Mouse (Mus musculus) ovary, adult 18-20 months (tissue): ENCODE data around the gene Bnipl.

Source experiments
- DNase-seq: peaks from one replicate; pipeline ENCODE4 v3.0.0; 2022; ENCODE audit warnings: low spot score, mixed read lengths

Gene Bnipl

DNA sequence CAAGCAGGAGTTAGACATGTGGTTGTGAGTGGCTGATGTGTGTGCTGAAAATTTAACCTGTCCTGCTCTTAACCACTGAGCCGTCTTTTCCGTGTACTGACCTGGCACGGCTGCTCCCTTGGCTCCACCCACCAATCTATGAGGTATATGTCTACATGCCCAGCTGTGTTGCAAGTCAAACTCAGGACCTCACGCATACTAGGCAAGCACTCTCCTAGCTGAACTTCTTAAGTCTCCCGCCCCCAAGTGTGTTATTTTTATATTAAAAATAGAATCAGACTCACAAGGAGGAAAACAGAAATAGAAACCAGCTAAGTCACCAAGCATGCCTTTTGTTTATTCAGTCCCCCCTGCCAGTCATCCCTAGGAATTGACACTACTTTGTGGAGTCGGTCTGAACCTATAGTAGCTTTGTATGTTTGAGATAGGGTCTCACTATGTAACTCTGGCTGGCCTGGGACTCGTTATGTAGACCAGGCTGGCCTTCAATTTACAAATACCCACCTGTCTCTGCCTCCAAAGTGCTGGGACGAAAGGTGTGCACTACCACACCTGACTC, 13.4 kb downstream of the Bnipl start:
- no peak for DNase-seq

DNA sequence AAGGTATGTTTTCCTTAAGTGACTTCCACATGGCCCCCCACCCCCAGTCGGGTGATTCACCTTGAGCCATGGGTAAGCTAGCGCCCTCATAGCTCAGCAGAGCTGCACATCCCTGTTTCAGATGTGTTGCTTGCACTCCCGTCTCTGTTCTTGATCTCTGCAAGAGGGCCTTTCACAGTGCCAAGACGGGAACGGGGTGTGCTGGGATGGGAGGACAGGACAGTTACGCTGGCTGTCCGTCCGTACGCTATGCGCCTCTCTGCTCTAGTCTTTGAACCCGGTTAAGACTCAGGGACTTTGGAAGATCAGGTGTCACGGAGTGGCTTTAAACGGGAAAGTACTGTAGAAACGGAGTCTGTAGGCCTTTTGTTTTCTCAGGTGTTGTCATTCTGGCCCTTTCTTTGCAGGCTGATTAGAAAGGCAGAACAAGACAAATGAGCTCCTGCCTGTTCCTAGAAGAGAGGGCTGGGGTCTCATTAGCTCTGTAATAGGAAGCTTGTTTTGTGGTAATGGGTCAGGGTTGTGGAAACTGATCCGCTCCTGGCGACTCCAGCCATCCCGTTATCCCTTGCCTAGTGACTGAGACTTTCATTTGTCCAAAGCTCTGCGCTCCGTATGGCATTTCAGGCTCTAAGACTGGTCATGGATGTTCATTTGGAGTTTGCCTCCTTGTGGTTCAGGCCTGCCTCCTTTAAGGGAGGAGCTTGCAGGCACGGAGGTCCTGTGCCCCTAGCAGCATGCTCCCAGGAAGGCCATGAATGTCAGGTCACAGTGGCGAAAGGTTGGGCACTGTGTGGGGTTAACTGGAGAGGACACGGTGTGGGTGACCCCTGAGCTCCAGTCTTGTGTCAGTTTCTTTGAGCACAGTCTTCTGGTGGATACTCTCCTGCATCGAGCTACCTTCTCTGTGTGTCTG, 15.3 kb downstream of the Bnipl start:
- DNase-seq, result no peak

- DNase-seq, result no peak
These were observed 17.6 kb downstream of the Bnipl start for GRCm38 (mm10) chr3:95233303-95233980.

- peak; percentile 77 for DNase-seq
These were observed 18.2 kb downstream of the Bnipl start for GRCm38 (mm10) chr3:95232771-95233170.

GRCm38 (mm10) chr3:95231298-95232221, 19.4 kb downstream of the Bnipl start, which contains the start of gene Mllt11:
TSS of gene Mllt11 (minus strand) at chr3:95232171.
- no peak for DNase-seq

DNA sequence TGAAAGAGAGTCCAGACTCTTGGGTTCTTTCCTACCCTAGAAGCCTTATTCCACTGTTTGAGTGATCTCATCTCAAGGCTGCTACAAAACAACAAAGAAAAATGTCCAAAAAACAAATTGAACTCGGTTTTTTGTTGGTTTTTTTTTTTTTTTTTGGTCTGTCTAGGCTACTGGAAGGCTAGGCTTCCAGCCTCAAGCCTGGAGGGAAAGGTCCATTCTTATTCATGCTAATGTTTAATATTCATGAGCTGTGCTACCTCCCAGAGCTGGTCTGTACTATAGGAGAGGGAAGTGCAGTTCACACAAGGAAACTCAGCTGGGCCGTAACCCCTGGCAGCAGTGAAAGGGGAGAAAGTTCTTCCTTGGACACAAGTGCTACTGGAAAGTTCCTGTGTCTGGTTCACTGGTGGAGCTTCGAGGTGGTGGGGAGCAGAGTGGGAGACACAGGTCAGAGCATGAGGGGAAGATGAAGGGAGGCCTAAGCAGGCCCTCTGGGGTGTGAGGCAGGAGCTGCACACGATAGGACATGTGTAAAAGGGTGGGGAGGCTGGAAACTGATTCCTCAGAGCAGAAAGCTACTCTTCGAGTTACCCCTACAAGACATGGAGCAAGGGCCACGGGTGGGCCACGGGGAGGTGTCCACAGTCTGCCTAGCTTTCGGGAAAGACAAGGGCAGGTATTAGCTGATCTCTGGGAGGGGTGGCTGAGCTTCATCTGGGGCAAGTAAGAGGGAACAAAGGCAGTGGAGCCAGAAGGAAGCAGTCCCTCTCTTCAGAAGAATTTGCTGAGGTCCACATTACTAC, 20.3 kb downstream of the Bnipl start:
- DNase-seq, result no peak

DNA sequence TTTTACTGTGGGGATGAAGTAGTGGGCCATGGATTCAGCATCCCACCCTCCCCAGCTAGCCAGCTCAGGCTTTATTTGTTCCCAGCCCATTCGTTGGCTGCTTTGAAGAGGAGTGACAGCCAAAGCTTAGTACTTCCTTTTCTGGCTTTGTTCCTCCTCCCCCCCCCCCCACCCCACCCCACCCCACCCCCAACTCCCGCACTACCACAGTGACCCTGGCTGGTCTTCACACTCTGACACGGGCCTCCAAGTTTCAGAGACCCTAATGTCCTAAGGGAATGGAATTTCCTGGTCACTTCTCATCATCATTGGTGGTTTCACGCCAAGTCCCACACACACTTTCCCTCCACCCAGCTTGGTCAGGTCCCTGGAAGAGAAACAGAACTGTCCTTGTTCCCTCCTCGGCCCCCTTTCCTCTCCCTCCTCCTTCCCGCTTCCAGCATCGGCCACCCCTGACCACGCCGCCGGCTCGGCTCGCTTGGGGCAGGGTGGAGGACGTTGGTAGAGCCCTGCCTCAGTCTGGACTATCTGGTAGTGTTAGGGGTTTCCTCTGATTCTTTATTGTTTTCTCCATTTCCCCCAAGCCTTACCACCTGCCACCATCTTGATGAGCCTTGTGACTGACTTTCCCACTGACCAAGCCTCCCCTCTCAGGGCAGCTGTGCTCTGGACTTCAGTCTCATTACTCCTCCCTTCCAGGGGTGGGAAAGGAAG, 21.1 kb downstream of the Bnipl start:
- DNase-seq, result no peak

DNA sequence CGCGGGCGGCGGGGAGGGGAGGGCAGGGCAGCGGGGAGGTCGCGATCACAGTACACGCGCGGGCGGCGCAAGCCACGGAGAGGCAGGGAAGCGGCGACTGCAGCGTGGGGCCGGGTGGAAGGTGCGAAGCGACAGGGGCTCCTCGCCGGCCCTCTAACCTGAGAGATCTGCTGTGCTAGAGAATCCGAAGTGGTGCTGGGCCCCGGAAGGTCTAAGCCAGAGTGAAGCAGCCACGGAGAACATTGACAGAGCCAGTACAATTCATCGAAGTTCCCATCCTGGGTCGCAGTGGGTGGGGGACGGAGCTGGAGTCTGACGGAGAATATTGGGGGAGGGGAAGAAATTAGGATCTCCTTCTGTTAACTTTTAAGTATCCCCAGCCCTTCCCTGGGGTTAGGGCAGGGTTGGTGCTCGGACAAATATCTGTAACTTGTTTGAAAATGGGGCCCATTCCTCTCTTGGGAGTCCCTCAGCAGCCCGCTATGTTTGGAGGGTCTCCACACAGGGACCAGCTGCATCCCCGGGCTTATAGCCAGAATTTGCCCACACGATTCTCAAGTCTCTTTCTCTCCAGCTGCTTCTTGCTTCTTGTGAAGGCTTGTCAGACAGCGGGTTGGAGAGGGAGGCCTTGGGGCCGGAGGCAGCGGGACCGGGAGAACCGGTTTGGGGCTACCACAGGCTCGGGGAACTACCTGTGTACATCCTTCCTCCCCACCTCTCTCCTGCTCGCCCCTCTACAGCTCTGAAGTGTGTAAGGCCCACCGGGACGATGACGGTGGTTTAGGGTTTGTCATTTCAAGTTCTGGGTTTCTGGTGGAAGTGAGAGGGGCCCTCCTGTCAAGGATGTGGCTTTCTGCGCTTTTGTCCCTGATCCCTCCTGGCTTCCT, 21.9 kb downstream of the Bnipl start:
- DNase-seq, result no peak

DNA sequence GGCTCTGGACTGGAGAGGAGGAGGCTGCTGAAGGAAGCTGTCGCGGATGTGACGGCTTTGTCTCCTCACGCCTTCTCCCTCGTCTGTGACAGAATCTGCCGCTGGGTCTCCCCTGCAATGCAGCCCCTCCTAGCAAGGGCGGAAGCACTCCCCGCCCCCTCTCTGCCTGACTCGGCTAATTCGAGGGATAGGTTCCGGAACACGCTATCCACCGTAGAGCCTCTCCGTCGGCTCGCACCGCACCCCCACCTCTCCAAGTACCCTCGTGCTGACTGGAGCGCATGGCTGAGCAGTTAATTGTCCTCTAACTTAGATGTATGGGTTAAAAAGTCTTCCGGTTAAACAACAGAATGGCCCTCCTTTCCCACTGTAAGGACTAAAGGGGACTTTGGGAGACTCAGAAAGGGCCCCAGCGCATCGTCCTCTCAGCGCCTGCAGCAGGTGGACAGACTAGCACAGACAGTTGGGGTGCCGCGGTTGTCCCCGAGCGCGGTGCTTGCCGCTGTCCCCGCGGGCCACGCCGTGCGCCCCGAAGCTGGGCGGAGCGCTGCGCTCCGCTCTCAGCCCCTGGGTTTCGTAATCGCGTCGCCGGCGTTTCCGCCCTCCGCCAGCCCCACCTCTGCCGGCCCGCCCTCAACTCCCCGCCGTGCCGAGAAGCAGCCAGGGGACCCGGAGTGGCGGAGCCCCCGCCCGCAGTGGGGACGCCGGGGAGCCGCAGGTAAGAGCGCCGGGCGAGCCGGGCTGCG, 22.7 kb downstream of the Bnipl start, which contains the start of gene Cdc42se1:
TSS of gene Cdc42se1 (plus strand) at position 585 of the 746 bp plus-strand sequence.
- peak; percentile 78 for DNase-seq

GRCm38 (mm10) chr3:95227214-95227613, 23.8 kb downstream of the Bnipl start:
- no peak for DNase-seq

GRCm38 (mm10) chr3:95224295-95224694, 26.7 kb downstream of the Bnipl start:
- no peak for DNase-seq

DNA sequence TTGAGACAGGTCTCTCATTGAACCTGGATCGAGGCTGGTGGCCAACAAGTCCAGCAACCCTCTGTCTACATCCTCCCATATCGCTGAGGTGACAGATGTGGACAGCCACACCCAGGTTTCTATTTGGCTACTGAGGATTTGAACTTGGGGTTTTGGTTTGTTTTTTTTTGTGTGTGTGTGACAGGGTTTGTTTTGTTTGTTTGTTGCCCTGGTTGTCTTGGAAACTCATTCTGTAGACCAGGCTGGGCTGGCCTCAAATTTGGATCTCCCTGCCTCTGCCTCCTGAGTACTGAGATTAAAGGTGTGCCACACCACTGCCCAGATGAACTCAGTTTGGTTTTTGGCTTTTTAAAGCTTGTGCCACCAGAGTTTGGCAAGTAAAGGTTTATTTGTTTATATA, 28.0 kb downstream of the Bnipl start:
- no peak for DNase-seq

DNA sequence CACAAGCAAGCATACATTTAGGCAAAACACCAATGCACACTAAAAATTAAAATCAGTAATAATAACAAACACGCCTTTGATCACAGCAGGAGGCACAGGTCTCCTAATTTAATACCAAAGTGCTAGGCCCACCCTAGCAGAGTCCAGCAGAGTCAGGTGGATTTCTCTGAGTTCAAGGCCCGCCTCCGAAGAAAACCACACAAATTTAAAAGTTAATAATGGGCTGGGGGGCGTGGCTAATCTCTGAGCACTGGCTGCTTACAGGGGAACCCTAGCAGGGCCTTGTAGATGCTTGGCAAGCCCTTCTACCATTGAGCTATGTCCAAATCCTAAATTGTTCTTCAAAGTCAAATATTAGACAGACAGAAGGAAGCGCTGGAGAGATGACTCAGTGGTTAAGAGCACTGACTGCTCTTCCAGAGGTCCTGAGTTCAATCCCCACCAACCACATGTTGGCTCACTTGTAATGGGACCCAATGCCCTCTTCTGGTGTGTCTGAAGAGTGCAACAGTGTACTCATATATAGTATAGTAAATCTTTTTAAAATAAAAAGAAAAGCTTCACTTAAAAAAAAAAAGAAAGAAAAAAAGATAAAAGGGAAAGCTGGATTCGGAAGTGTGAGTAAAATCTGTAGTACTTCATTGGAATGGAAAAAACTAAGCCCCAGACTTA, 32.4 kb downstream of the Bnipl start:
- no peak for DNase-seq

- peak; percentile 91 for DNase-seq
These were observed 33.5 kb downstream of the Bnipl start, which contains the start of gene Gabpb2 for GRCm38 (mm10) chr3:95217255-95218134. TSS of gene Gabpb2 (minus strand) at chr3:95217916.

- no peak for DNase-seq
These were observed 34.2 kb downstream of the Bnipl start for GRCm38 (mm10) chr3:95216655-95217254.

- no peak for DNase-seq
These were observed 37.4 kb downstream of the Bnipl start for GRCm38 (mm10) chr3:95213609-95213975.
